Mouse (Mus musculus): Measurements from ENCODE around the gene Col6a6.

Gene Col6a6

DNA sequence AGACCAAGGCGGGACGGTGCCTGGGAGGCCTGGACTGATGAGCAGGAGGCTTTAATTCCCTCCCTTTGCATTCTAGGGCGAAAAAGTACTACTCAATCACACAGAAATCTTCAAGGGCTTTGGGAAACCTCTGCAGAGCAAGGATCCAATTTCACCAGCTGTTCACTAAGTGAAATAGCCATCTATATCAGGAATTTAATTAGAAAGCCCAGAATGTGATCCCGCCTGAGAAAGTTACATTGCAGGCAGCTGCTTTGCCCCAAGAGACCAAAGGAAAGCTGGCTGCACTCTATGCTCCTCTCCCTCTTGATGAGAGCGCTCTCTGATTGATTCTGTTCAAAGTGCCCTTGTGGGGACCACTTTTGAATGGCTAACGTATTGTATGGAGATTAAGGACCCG, 16.5 kb downstream of the Col6a6 start:
- in situ Hi-C loops (cut with MboI; ENCODE audit: unreplicated experiment in 2 of 2): loop anchor here in 1 of 2 experiments (25.0 kb wide), 1 partner anchor 626 kb away; the partner anchor contains the start of genes Abhd14a, Abhd14b, Acy1 and Rpl29

DNA sequence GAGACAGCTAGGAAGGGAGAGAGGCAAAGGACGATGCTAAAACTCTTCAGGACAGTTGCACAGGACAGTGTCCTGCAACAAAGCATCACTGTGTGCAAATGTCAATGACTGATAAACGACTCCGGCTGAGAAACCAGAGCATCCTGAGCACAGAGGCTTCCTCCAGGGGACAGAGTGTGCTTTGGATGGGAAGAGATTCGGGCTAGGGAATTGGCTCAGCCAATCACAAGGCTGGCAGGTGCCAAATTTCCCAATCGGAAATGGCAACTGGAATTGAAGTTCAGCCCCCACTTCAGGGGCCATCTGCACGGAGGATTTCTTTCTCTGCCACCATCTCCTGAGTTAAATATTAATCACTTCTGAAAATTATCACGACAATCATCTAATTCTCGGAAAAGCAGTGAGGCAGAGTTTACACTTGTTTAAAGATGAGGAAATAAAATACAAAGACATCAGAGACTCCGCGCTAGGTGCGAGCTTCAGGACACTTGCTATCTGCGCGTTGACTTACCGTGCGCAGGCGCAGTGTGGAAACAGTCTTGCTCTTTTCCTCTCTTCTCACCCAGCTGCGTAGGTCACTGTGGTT, 18.9 kb downstream of the Col6a6 start:
- in situ Hi-C loops (cut with MboI; ENCODE audit: unreplicated experiment in 2 of 2): loop anchor here in 1 of 2 experiments (25.0 kb wide), 1 partner anchor 628 kb away; the partner anchor contains the start of genes Abhd14a, Abhd14b, Acy1 and Rpl29

DNA sequence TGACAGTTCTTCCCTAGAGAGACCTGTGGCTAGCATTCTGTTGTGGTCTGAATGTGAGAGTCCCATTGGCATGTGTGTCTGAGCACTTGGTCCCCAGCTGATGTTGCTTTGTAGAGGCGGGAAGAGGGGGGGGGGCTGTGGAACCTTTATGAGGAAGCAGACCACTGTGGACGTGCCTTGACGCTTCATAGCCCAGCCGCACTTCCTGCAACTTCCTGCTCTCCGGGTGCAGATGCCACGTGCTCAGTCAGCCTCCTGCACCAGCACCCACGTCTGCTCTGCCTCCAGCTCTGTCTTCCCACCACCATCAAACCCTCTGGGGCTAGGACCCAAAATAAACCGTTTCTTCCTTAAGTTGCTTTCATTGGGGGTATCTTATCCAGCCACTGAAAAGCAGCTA, 24.5 kb downstream of the Col6a6 start:
- in situ Hi-C loops (cut with MboI; ENCODE audit: unreplicated experiment in 2 of 2): loop anchor here (5.0 to 25.0 kb wide), 2 partner anchors 39 to 634 kb away; partner anchors contain the start of genes Abhd14a (in 1 of the 2), Abhd14b (in 1 of the 2), Acy1 (in 1 of the 2) and Rpl29 (in 1 of the 2)

DNA sequence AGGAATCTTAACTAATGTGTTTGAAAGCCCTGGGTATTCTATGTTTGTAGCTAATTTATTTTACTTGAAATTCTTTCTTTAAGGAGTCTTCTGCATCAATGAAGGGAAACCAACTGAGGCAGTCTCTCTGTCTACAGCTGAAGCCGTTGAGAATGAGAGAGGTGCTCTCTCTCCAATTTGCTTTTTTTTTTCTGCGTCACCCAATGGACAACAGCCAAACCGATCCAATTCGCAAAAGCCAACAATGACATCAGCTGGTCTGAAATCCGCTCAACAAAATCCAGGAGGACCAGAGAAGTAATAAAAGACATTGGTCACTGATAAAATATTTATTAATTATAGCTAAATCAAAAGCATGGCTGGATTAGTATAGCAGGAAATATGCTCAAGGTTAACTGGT, 26.5 kb downstream of the Col6a6 start:
- in situ Hi-C loops (cut with MboI; ENCODE audit: unreplicated experiment in 2 of 2): loop anchor here (5.0 to 25.0 kb wide), 2 partner anchors 41 to 636 kb away; partner anchors contain the start of genes Abhd14a (in 1 of the 2), Abhd14b (in 1 of the 2), Acy1 (in 1 of the 2) and Rpl29 (in 1 of the 2)

DNA sequence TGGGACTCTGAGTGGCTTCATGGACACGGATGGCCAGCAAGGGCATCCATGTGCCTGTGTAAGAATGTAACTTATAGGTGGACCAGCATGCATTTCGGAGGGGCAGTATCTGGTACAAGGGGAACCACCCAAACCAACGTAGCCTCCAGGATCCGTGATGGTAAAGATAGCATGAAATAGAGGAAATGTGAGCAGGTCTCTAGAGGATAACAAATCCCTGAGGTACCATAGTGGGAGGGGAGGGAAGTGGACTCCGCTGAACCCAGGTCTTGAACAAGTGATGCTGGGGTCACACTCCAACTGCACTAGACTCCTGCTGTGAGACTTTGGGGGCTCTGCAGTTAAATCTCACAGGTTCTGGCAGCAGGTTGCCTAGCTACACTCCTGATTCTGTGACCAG, 27.7 kb downstream of the Col6a6 start:
- in situ Hi-C loops (cut with MboI; ENCODE audit: unreplicated experiment in 2 of 2): loop anchor here (5.0 to 25.0 kb wide), 2 partner anchors 42 to 637 kb away; partner anchors contain the start of genes Abhd14a (in 1 of the 2), Abhd14b (in 1 of the 2), Acy1 (in 1 of the 2) and Rpl29 (in 1 of the 2)

DNA sequence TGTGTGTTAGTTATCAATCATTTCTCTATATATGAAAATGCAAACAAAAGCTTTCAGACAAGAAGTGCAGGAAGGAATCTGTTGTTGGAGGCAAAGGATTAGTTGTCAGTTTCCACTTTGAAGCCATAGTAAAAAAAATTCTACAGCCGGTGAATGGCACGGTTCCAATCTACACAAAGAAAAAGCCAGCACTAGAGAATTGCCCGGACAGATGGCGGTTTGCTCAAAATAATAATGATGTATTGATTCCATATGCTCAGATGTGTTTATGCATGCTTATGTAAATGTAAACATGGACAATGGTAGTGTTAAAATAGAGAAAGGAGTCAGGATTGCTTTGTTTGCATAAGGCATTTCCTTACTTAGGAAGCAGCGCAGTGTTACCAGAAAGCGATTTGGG, 31.8 kb downstream of the Col6a6 start:
- in situ Hi-C loops (cut with MboI; ENCODE audit: unreplicated experiment in 2 of 2): loop anchor here in 1 of 2 experiments (5.0 kb wide), 1 partner anchor 36 kb away; no protein-coding TSS in a partner anchor

DNA sequence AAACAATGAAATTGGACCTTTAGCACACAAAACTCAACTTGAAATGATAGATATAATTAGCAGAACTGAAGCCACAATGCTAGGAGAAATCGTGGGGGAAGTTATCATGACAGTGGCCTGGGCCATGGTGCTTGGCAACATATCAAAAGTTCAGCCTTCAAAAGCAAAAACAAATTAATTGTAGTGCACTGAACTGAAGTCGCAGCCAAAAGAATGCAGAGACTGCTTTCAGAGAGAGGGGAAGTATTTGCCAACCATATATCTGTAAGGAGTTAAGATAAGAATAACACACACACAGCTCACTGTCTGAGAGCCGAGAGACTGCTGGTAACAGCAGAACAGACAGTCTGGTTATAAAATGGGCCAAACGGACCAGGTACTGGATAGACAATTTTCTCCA, 33.0 kb downstream of the Col6a6 start:
- in situ Hi-C loops (cut with MboI; ENCODE audit: unreplicated experiment in 2 of 2): loop anchor here in 1 of 2 experiments (5.0 kb wide), 1 partner anchor 37 kb away; no protein-coding TSS in a partner anchor

DNA sequence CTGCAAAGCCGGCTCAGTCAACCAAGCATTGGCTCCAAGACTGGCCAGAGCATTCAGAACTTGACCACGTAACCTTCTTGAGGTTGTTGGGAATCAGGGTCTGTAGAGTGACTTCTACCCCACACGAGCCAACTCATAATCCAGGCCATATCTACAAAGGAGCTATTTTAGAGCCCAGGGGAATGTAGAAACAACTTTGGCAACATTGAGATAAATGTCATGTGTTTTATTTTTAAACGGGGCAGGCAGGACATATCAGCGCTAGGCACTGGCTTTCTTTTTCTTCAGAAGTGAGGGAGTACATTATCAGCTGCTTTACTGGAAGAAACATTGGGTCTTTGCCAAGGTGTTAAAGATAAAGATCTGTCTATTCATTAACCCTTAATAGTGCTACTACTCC, 36.1 kb downstream of the Col6a6 start:
- in situ Hi-C loops (cut with MboI; ENCODE audit: unreplicated experiment in 2 of 2): no loop called here

DNA sequence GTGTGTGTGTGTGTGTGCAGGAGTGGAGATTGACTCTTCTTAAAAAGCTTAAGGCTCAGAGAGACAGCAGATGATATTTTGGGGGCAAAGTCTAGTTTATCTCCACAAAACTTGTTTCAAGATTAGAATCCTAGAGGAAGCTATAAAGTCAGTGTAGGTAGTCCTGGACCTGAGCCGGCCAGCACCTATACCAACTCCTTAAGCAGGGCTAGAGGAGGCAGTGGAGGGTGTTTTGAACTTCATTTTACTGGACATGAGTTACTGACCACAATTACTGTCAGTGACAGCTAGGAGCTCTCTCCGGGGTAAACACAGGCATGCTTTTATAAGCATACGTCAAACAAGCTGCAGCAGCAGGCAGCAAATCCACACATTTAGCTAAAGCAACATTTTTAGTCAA, 39.8 kb downstream of the Col6a6 start:
- in situ Hi-C loops (cut with MboI; ENCODE audit: unreplicated experiment in 2 of 2): no loop called here

DNA sequence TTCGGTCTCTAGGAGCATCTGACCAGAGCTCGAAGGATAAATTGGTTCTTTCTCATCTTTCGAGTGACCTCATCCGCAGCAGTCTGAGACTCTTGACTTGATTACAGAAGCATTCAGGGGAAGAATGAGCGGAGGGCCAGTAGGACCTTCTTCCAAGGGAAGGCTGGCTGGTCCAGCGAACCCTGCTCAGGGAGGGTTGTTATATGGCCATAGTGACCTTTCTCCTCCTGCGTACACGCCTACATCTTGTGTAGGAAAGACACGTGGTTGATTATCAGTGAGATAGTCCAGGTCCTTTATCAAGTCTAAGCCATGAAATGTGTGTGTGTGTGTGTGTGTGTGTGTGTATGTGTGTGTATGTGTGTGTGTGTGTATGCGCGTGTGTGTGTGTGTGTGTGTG, 40.2 kb downstream of the Col6a6 start:
- in situ Hi-C loops (cut with MboI; ENCODE audit: unreplicated experiment in 2 of 2): no loop called here

DNA sequence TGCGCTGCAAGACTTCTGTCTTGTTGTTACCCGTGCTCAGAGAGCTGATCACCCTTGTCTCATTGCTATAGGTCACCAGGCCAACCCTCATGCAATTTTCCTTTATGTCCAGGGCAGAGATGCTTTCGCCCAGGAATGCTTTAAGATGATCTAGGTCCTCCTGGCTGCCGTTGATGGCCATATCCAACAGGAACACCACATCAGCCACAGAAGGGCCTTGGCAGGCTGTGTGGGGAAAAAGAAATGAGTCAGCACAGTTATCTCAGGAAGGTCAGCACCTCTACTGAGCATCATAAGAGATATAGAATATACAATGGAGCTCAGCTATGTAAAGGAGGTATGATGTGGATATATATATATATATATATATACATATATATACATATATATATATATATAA, 43.9 kb downstream of the Col6a6 start:
- in situ Hi-C loops (cut with MboI; ENCODE audit: unreplicated experiment in 2 of 2): no loop called here

DNA sequence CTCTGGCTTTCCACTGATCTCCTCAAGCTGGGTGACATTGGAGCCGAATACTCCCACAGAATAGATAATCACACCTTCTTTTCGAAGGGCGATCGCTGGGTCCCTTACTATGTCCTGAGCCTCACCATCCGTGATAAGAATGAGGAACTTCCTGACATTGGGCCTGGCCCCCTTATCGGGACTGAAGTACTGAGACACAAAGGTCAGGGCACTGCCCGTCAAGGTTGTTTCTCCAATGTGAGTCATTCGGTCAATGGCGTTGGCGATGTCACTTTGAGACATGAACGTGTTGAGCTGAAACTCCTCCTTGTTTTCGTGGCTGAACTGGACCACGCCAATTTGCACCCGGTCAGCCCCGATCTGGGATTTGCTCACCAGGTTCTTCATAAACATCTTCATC, 47.3 kb downstream of the Col6a6 start:
- in situ Hi-C loops (cut with MboI; ENCODE audit: unreplicated experiment in 2 of 2): no loop called here

DNA sequence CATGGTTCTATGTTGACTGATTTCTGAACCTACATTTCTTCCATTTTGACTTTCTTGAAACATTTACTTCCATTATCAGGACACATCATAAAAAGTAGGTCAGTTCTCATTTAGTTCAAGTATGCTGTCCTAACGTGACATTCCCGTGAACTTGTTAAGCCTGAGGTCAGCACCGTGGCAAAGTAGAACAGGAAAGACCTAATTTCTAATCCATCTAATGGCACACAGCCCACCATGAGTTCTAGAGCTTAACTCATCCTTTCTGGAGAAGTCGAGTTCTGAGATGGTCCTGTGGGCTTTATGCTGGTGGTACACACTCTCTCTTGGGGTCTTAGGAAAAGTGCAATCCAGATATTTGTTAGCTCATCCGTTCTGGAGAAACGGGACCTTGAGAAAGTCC, 49.2 kb downstream of the Col6a6 start:
- in situ Hi-C loops (cut with MboI; ENCODE audit: unreplicated experiment in 2 of 2): no loop called here

DNA sequence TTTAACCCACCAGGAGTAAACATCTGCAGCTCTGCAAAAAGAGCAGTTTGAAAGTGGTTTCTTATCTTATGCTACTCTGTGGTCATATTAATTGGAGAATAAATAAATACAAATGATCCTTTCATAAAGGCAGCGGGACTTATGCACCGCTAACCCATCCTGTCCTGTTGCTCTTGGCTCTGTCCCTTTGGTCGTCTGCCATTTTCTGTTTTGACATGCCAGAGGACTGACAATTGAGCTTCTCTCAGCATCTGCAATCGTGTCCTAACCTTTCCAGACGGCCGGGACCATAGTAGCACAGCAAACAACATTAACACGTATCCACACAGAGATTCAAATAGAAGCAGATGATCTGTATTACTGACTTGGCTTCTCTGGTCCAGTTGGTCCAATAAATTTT, 53.1 kb downstream of the Col6a6 start:
- in situ Hi-C loops (cut with MboI; ENCODE audit: unreplicated experiment in 2 of 2): no loop called here

DNA sequence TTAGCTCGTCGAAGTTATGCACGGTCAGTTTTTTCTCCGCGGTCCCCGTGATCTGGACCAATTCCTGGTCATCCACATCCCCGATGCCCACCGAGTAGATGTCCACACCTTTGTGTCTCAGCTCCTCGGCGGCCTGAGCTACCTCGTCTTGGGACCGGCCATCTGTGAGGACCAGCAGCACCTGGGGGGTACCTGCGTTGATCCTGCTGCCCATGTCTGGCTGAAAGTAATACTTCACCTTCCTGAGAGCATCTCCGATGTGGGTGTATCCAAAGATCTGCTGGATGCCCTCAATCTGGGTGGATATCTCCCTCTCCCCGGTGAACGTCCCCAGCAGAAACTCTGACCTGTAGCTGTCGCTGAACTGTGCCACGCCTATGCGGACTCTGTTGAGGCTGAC, 53.6 kb downstream of the Col6a6 start:
- in situ Hi-C loops (cut with MboI; ENCODE audit: unreplicated experiment in 2 of 2): no loop called here

DNA sequence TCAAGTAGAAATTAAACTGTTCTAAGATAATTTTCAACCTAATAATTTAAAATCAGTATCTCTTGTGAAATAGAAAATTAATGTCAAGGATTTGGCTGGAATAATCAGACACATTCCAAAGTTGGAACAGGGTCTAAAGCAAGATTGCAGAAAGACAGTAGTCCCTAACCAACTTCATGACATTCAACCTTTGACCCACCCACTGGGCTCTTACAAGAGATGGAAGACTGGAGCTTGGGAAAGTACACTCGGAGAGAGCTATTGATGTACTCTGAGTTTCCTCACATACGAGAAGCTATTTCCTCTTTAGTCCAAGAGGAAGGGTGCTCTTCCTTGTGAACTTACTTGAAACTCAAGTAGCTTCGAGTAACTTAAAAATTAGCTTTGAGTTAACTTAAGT, 56.6 kb downstream of the Col6a6 start:
- in situ Hi-C loops (cut with MboI; ENCODE audit: unreplicated experiment in 2 of 2): no loop called here

DNA sequence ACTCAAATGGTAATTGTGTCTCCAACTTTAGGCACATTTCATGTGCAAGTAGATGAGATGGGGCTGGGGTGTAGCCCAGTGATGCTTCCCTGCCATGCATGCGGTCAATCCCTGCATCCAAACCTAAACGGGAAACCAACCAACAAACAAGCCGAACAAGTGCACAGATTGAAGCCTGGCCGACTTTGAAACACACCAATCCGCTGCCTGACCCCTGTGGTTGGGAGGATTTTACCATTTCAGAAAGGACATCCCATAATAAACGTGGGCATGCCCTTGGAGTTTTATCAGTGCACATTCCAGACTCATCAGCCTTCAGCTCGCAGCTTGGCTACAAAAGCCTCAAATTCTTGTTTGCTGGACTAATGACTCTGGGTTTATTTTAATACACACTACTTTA, 57.3 kb downstream of the Col6a6 start:
- in situ Hi-C loops (cut with MboI; ENCODE audit: unreplicated experiment in 2 of 2): no loop called here

DNA sequence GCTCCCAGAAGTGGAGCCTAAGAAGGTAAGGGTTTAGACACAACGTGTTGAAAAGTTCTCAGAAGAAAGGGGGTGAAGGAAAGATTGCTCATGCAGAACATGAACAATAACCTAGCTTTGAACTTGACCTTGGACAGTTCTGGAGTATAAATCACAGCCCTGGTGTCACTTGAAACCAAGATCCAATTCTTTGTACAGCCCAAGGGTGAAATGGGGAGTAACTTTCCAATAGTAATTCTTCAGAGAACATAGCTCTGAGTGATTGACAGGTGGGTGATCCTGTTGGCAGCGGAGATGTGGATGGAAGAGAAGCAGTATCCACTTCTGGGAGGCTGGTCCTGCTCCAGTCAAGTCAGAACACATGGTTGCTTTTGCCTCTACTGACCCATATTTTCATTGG, 62.1 kb downstream of the Col6a6 start:
- in situ Hi-C loops (cut with MboI; ENCODE audit: unreplicated experiment in 2 of 2): no loop called here

DNA sequence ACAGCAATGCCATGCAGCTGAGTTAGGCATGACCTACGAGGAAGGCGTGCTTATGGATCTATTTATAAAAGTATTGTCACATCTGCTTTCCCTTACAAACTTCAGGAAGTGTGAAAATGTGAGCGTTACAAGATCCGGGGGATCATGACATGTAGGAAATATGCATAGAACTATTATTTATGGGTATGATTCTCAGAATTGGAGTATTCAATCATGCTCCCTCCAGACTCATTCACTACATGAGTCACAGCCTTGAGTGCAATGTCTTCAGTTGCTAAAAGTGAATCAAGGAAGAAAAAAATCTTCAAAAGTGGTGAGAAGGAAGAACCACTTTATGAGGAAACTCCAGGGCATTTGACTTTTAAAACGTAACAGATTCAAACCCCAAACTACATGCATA, 63.3 kb downstream of the Col6a6 start:
- in situ Hi-C loops (cut with MboI; ENCODE audit: unreplicated experiment in 2 of 2): no loop called here

DNA sequence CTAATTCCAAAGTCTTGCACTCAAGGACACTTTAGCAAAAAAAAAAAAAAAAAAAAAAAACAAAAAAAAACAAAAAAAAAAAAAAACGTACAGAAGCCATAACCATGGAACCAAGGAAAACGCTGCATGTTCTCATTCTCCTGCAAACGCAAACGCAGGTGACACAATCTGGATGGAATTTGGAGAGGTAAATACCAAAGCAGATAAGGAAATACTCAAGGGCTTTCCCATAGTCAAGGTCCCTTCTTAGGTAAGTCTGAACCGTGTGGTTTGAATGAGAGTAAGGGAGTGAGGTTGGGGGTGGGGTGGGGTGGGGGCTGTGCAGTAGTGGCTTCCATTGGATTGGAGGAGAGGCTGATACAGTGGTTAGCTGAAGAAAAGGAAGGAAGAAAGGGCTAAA, 63.8 kb downstream of the Col6a6 start:
- in situ Hi-C loops (cut with MboI; ENCODE audit: unreplicated experiment in 2 of 2): no loop called here

DNA sequence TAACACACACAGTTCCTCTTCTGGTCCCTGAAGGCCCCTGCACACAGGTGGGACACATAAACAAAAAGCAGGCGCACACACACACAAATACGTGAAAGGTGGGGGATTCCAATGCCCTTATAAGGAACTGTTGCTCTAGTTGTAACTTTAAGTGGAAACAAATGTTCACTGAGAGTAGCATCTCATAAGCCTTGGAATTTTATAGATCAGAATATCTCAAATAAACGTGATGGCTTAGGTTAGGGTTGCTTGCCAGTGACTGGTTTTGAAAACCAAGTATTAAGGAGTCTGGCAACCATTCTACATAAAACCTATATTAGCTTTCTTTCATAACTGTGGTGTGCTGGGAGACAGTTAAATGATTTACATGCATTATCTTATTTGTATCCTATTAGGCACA, 64.3 kb downstream of the Col6a6 start:
- in situ Hi-C loops (cut with MboI; ENCODE audit: unreplicated experiment in 2 of 2): no loop called here

DNA sequence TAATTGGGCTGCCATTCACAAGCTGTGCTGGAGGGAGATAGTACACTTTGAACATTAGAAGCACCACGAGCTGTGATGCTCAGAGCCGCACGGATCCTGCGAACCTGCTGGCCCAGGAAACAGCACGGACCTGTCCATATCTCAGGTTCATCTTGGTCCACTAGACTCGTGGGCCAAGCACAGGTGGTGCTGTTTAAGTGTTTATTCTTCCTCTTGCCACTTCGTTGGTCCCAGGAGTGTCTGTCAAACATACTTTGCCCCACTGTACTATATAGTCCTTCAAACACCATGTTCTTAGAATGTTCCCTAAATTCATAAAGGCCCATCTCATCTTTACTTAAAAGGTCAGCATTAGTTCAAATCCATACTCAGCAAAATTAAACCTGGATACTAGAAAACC, 65.7 kb downstream of the Col6a6 start:
- in situ Hi-C loops (cut with MboI; ENCODE audit: unreplicated experiment in 2 of 2): no loop called here
